Mouse (Mus musculus): ENCODE data around the gene Gm28269.

Gene Gm28269

DNA sequence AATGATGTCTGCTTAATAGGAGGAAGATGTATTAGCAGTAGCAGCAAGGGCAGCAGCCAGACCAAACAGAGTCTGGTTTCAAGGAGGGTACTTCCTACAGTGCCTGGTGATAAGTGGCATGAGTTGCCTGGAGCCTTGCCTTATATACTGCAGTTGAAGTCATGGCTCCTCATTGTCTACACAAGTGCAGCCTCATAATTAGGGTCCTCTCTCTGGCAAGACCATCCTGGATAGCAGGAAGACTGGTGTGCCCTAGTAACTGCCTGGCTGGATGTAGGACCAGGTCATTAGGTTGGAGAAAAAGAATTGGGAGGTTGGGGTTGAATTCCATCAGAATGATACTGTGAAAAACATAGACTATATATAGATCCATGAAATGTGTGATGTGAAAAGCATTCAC is at the start of gene Gm28269:
TSS of gene Gm28269 (minus strand) at position 101 of the 400 bp plus-strand sequence.
- no peak for TF ChIP-seq GATA4 (IDR thresholded peaks at IDR 0.05; ENCODE audit: insufficient replicate concordance, low read length)

DNA sequence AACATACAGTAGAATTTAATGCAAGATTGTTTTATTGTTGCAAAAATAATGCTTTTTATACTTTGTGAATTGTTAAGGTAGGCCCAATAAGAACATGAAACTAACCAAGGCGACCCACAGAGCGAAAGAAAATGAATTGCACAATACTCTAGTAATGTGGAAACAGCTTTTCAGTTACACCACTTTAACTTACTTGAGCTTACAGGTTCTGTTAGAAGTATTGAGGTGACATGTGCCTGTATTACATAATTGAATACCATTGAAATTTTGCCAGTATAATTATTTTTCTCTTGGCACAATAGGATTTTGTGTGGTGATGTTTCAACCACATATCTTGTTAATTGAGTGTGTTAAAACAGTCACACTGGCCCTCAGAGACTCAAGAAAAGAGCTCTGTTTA is 28.0 kb downstream of the Gm28269 start:
- no peak for TF ChIP-seq GATA4 (IDR thresholded peaks at IDR 0.05; ENCODE audit: insufficient replicate concordance, low read length)

DNA sequence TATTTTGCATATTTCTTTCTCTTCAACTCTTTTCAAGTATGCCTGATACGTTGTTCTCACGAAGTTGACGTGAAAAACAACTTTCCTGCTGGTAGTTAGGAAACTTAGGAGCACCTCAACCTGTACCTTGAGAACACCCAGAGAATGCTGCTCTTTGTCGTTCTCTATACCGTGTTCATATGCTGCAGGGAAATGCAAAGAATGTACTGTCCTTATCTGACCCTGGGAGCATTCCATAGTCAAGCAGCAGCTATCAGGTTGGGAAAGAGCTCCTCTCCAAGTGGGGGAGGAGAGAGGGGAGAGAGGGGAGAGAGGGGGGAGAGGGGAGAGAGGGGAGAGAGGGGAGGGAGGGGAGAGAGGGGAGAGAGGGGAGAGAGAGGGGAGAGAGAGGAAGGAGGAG is 29.6 kb downstream of the Gm28269 start:
- TF ChIP-seq GATA4 (IDR thresholded peaks at IDR 0.05; ENCODE audit: insufficient replicate concordance, low read length): no peak

GRCm38 (mm10) chrX:21714829-21715228 is 30.1 kb downstream of the Gm28269 start, which contains the start of gene Slc6a14:
Slc6a14 (plus strand) TSS chrX:21714896.
- no peak for TF ChIP-seq GATA4 (IDR thresholded peaks at IDR 0.05; ENCODE audit: insufficient replicate concordance, low read length)

- no peak for TF ChIP-seq GATA4 (IDR thresholded peaks at IDR 0.05; ENCODE audit: insufficient replicate concordance, low read length)
Observed at GRCm38 (mm10) chrX:21704470-21704869, 40.4 kb downstream of the Gm28269 start.

- TF ChIP-seq GATA4 (IDR thresholded peaks at IDR 0.05; ENCODE audit: insufficient replicate concordance, low read length): no peak
Observed at GRCm38 (mm10) chrX:21701646-21702045, 43.3 kb downstream of the Gm28269 start.

DNA sequence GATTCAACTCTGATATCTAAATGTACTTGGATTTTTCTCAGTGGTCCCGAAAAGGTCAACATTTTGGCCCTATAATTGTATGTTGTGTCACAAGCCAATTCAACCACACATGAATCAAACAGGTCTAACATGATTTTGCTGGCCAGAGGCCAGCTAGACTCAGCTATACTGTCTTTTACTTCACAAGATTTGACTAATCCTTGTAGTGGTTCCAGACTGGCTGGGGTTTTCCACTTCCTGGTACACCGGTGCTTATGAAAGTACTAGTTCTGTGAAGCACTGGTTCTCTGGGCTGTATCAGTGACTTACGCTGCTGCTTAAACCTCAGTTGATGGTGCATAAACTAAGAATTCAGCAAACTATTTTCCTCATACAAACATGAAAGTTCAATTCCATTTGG is 49.2 kb downstream of the Gm28269 start:
- no peak for TF ChIP-seq GATA4 (IDR thresholded peaks at IDR 0.05; ENCODE audit: insufficient replicate concordance, low read length)

DNA sequence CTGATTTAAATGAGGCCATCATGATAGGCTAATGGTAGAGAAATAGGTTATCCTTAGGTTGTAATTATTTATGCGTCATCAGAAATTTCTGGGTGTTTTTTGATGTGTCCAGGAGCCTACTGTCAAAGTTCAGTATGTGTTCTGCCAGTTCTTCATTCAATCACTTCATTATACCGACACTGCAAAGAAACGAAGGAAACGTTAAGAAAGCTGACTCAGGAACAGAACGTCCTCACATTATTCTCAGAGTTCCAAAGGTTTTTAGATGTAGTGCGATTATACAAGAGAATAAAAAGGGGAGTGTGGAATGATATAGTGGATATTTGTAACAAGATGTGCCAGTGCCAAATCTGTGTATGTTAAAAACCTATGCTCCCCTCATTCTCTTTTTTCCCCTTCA is 49.7 kb downstream of the Gm28269 start:
- no peak for TF ChIP-seq GATA4 (IDR thresholded peaks at IDR 0.05; ENCODE audit: insufficient replicate concordance, low read length)
